Mouse (Mus musculus): Measurements from ENCODE around the gene Dpy30. TPM values are rescaled to one million over a fixed set of nuclear protein-coding genes. Genes with fewer than 3 reads are reported as not detected.

Gene Dpy30
- total and polyA plus RNA-seq, 3 experiments = 121 to 192 TPM; not detected in 1

DNA sequence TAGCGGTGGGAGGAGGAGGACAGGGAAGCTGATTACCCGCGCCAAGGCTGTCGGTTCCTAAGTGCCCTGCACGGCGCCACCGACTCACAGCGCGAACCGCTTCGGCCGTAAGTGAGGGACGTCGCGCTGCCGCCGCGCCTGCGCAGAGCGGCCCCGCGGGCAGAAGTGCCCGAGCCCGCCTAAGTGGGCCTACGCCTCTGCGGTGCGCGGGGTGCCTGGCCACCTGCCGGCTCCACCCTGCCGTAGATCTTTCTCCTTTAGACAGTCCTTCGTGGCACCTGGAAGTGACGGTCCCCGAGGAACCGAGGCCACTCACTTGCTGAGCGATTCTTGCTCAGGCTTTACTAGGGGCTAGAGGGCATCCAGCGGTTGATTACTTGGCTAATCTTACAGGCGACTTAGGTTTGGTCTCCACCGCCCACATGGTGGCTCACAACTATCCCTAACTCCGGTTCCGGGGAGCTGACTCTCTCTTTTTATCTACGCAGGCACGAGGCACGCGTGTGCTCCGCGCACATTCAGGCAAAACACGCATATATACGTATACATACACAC, 7.4 kb downstream of the Dpy30 start (continued):
- TF ChIP-seq USF2 (IDR thresholded peaks at IDR 0.05; ENCODE audit: borderline replicate concordance in 1 of 2, insufficient read depth in 1 of 2, low read depth in 1 of 2, low read length in 2 of 2) = no peak
- TF ChIP-seq GABPA (IDR thresholded peaks at IDR 0.05; ENCODE audit: low read depth, low read length) = no peak
- TF ChIP-seq MXI1 (IDR thresholded peaks at IDR 0.05; ENCODE audit: low read depth, low read length) = peak; percentile 83
- peak; percentile 92 for TF ChIP-seq NRF1 (IDR thresholded peaks at IDR 0.05; ENCODE audit: insufficient read depth, low read depth, low read length, poor library complexity, severe bottlenecking)
- TF ChIP-seq MYC (IDR thresholded peaks at IDR 0.05; ENCODE audit: low read depth, low read length) = peak; percentile 97
- peak; percentile 81 for TF ChIP-seq TBP (IDR thresholded peaks at IDR 0.05; ENCODE audit: low read depth, low read length)
- no peak; the same call in 1 of the 2 replicates for TF ChIP-seq KAT2A (conservative IDR thresholded peaks at IDR 0.05; ENCODE audit: low read depth, low read length)

DNA sequence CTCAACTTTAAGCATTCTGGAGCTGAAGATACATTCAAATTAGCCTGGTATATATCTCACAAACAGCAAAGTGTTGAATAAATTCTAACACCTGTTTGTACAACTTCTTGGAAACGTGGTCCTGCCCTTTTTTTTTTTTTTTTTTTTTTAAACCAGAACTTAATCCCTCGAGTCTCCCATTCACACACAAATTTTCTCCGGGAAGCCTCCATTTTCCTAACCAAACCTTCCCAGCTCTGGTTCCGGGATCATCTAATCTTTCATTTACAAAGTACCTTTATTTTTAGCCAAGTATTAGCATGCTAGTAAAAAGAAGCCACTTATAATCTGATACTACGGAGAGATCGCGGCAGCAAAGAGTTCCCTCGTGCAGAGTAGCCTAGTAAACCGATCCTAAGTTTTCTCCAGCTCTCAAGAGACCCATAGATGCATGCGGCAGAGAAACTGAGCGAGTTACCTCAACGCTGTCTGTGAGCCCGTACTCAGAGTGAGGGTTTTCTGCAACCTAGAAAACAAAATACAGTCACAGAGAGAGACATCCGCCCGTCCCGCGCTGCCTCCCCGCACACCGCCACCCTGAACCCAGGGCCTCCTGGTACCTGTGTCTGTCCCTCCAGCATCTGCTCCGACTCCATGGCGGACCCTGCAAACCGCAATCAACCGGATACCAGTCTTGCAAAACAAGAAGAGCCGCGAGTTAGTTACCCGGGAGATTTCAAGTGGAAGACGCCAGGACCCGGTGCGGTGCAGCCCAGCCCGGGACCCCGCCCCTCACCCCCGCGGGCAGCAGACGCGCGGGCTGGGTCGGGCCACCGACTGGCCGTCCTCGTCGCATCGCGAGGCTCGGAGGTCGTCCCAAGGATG, 8.1 kb downstream of the Dpy30 start:
- H3K79me2 ChIP-seq (ENCODE audit: control insufficient read depth, insufficient read depth, low read length, poor library complexity) = peaks cover 29% of the 10 kb centered on the region
- TF ChIP-seq MYB (IDR thresholded peaks at IDR 0.05; ENCODE audit: low read depth, low read length) (no peak), EP300 (IDR thresholded peaks at IDR 0.05; ENCODE audit: low read depth in 1 of 2, low read length in 2 of 2) (no peak), NELFE (IDR thresholded peaks at IDR 0.05; ENCODE audit: low read depth, low read length) (no peak), RCOR1 (IDR thresholded peaks at IDR 0.05; ENCODE audit: low read depth, low read length) (no peak), MAX (IDR thresholded peaks at IDR 0.05; ENCODE audit: low read length) (peak; percentile 59; the same call in 1 of the 2 replicates), SIN3A (IDR thresholded peaks at IDR 0.05; ENCODE audit: low read length) (peak; percentile 2; the same call in 1 of the 2 replicates), MYC (IDR thresholded peaks at IDR 0.05; ENCODE audit: low read depth, low read length) (peak; percentile 54; the same call in 1 of the 2 replicates), MAFK (IDR thresholded peaks at IDR 0.05; ENCODE audit: borderline replicate concordance, low read depth, low read length) (no peak), ZNF384 (IDR thresholded peaks at IDR 0.05; ENCODE audit: low read depth, low read length) (peak; percentile 80), E2F4 (IDR thresholded peaks at IDR 0.05; ENCODE audit: borderline replicate concordance, low read depth, low read length) (no peak), USF2 (IDR thresholded peaks at IDR 0.05; ENCODE audit: borderline replicate concordance in 1 of 2, insufficient read depth in 1 of 2, low read depth in 1 of 2, low read length in 2 of 2) (no peak), MXI1 (IDR thresholded peaks at IDR 0.05; ENCODE audit: low read depth, low read length) (peak; percentile 67), GABPA (IDR thresholded peaks at IDR 0.05; ENCODE audit: low read depth, low read length) (no peak), GATA1 (IDR thresholded peaks at IDR 0.05; ENCODE audit: low read depth, low read length) (no peak), POLR2AphosphoS5 (IDR thresholded peaks at IDR 0.05; ENCODE audit: borderline replicate concordance, low read depth, low read length) (no peak), POLR2A (IDR thresholded peaks at IDR 0.05; ENCODE audit: control insufficient read depth in 1 of 2, insufficient read depth in 1 of 2, low read depth in 1 of 2, low read length in 2 of 2, poor library complexity in 1 of 2) (no peak), CHD2 (IDR thresholded peaks at IDR 0.05; ENCODE audit: low read length) (no peak), UBTF (IDR thresholded peaks at IDR 0.05; ENCODE audit: borderline replicate concordance, insufficient read depth, low read depth, low read length) (0 out of 2 replicates have a peak, but pooled peaks have one; percentile 39)
- H3K27me3 ChIP-seq (ENCODE audit: control insufficient read depth in 1 of 2, insufficient read depth in 2 of 2, low read length in 2 of 2) = no peaks in the 10 kb centered on the region
- peak overlapping the region; percentile 98 for H3K27ac ChIP-seq (ENCODE audit: control insufficient read depth, low read depth, low read length)
- H3K4me3 ChIP-seq (ENCODE audit: control insufficient read depth in 1 of 2, insufficient read depth in 1 of 2, low read depth in 2 of 2, low read length in 2 of 2) = peak overlapping the region; percentile 86 to 87
- peaks cover 4 to 6% of the 10 kb centered on the region in 2 experiments; a peak in 3 of 4 replicates for H3K4me1 ChIP-seq (ENCODE audit: control insufficient read depth in 1 of 2, insufficient read depth in 2 of 2, low read length in 2 of 2)
- H3K36me3 ChIP-seq (ENCODE audit: control insufficient read depth in 1 of 2, insufficient read depth in 2 of 2, low read length in 2 of 2) = peaks cover 7 to 15% of the 10 kb centered on the region in 2 experiments
- H3K9me3 ChIP-seq (replicated peaks; ENCODE audit: insufficient read depth, low read length) = no peaks in the 10 kb centered on the region
- no peak for DNase-seq (ENCODE audit: low read depth, low spot score)
- peak overlapping the region; percentile 90 for H3K9ac ChIP-seq (ENCODE audit: control insufficient read depth, low read depth, low read length, poor library complexity, severe bottlenecking)
